Mouse (Mus musculus) forebrain, embryonic 16.5 days (tissue): ENCODE measurements at regions not wholly inside any gene's neighbourhood (a gene's known extent, or its start where the extent isn't known, plus 50 kb on each side); places are given as distances from the start of the nearest gene placed in this dataset.
"Not testable (repeated sequence)": the region's sequence is repeated elsewhere in the genome, so short reads cannot be mapped to it uniquely, and the experiment has no call there.

Experiments
- ATAC-seq: fragments of 200-750 bp; cut with Nextera tagmentation; 2 replicates; pipeline ENCODE4 v1.8.0; 2017; ENCODE audit warnings: mild to moderate bottlenecking, moderate library complexity
- H3K27ac ChIP-seq: fragments of 300-500 bp; sonication (generic); 2 replicates; pipeline ENCODE4 v1.5.1; 2014; ENCODE audit warnings: low read length, control low read depth
- H3K27me3 ChIP-seq: fragments of 300-500 bp; sonication (generic); replicated peaks from 2 replicates; pipeline ENCODE4 v1.6.1; 2014; ENCODE audit warnings: low read length; ENCODE audit not compliant: control insufficient read depth, insufficient read depth
- H3K36me3 ChIP-seq: fragments of 300-500 bp; sonication (generic); 2 replicates; pipeline ENCODE4 v1.6.1; 2014; ENCODE audit not compliant: control insufficient read depth, insufficient read depth
- H3K4me1 ChIP-seq: fragments of 300-500 bp; sonication (generic); replicated peaks from 2 replicates; pipeline ENCODE4 v1.6.1; 2014; ENCODE audit warnings: low read length; ENCODE audit not compliant: control insufficient read depth, insufficient read depth
- H3K4me2 ChIP-seq: fragments of 300-500 bp; sonication (generic); 2 replicates; pipeline ENCODE4 v1.6.1; 2014; ENCODE audit warnings: mild to moderate bottlenecking, low read length, control low read depth
- H3K4me3 ChIP-seq: fragments of 300-500 bp; sonication (generic); replicated peaks from 2 replicates; pipeline ENCODE4 v1.5.1; 2014; ENCODE audit warnings: mild to moderate bottlenecking, low read length, control low read depth
- H3K9ac ChIP-seq: fragments of 300-500 bp; sonication (generic); replicated peaks from 2 replicates; pipeline ENCODE4 v1.6.1; 2014; ENCODE audit warnings: low read depth, low read length, control low read depth
- H3K9me3 ChIP-seq: fragments of 300-500 bp; sonication (generic); 2 replicates; pipeline ENCODE4 v1.6.1; 2016; ENCODE audit warnings: low read length; ENCODE audit not compliant: control insufficient read depth
- whole genome bisulfite sequencing: fragments of 180-500 bp; shearing (Covaris S2); extraction: QIAGEN DNeasy Blood & Tissue Kit; methylation state at CpG from one replicate; pipeline ENCODE4 v1.1.7; 2014; 5-methylcytosine and 5-hydroxymethylcytosine counted together

- H3K9ac ChIP-seq, ATAC-seq, H3K4me3 ChIP-seq, H3K36me3 ChIP-seq, H3K27ac ChIP-seq, H3K4me2 ChIP-seq, H3K27me3 ChIP-seq, H3K9me3 ChIP-seq, H3K4me1 ChIP-seq: not testable (repeated sequence)
- WGBS = 48% methylated on average over 6 of the region's 6 CpGs
These were observed 93.0 kb upstream of the Gnai1 start for GRCm38 (mm10) chr5:18452871-18453757.

- no peaks in the 10 kb centered on the region for H3K4me1 ChIP-seq
- no peak for ATAC-seq
- no peak overlapping the region for H3K4me3 ChIP-seq
- no peak overlapping the region for H3K9ac ChIP-seq
- no peak overlapping the region for H3K4me2 ChIP-seq
- H3K36me3 ChIP-seq = no peaks in the 10 kb centered on the region
- WGBS = 92% methylated on average over 3 of the region's 3 CpGs
- no peaks in the 10 kb centered on the region for H3K27me3 ChIP-seq
- H3K27ac ChIP-seq = no peak overlapping the region
- H3K9me3 ChIP-seq = no peaks in the 10 kb centered on the region
These were observed 89.1 kb upstream of the Gnai1 start for GRCm38 (mm10) chr5:18449261-18449660.

DNA sequence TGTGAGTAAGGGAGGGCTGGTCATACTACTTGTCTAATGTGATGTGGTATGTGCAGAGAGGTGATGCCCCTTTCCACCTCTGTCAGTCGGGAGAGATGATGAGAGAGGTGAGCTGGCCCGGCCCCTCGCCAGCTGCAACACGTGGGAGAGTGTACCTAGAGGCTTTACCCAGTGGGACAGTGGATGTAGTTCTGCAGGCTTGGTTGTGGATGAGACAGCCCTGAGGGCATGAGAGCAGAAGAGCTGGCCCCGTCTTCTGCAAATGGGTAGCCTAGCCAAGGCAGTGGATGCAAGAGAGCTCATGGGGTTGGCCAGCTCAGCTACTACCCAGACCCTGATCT is 88.1 kb upstream of the Gnai1 start:
- Histone ChIP-seq H3K4me3 (no peak overlapping the region), H3K4me1 (no peaks in the 10 kb centered on the region), H3K27ac (no peak overlapping the region), H3K4me2 (no peak overlapping the region), H3K27me3 (no peaks in the 10 kb centered on the region), H3K9me3 (no peaks in the 10 kb centered on the region), H3K9ac (no peak overlapping the region), H3K36me3 (no peaks in the 10 kb centered on the region)
- no peak for ATAC-seq
- 85% methylated on average over 5 of the region's 5 CpGs for WGBS

GRCm38 (mm10) chr5:18447665-18448329 is 87.6 kb upstream of the Gnai1 start:
- H3K27ac ChIP-seq = no peak overlapping the region
- no peaks in the 10 kb centered on the region for H3K4me1 ChIP-seq
- H3K4me2 ChIP-seq = no peak overlapping the region
- no peaks in the 10 kb centered on the region for H3K36me3 ChIP-seq
- H3K27me3 ChIP-seq = no peaks in the 10 kb centered on the region
- ATAC-seq = no peak
- H3K9me3 ChIP-seq = no peaks in the 10 kb centered on the region
- no peak overlapping the region for H3K9ac ChIP-seq
- H3K4me3 ChIP-seq = no peak overlapping the region
- WGBS = 91% methylated on average over 14 of the region's 14 CpGs

GRCm38 (mm10) chr5:18445969-18446368 is 85.8 kb upstream of the Gnai1 start:
- Histone ChIP-seq H3K4me1 (no peaks in the 10 kb centered on the region), H3K9ac (no peak overlapping the region), H3K4me3 (no peak overlapping the region), H3K27ac (no peak overlapping the region), H3K4me2 (no peak overlapping the region), H3K36me3 (no peaks in the 10 kb centered on the region), H3K9me3 (no peaks in the 10 kb centered on the region), H3K27me3 (no peaks in the 10 kb centered on the region)
- ATAC-seq = peak; percentile 84
- 23% methylated on average over 7 of the region's 8 CpGs for WGBS

GRCm38 (mm10) chr5:18439986-18440385 is 79.8 kb upstream of the Gnai1 start:
- no peaks in the 10 kb centered on the region for H3K9me3 ChIP-seq
- H3K4me3 ChIP-seq = no peak overlapping the region
- H3K4me1 ChIP-seq = no peaks in the 10 kb centered on the region
- no peak overlapping the region for H3K27ac ChIP-seq
- no peaks in the 10 kb centered on the region for H3K36me3 ChIP-seq
- H3K27me3 ChIP-seq = no peaks in the 10 kb centered on the region
- 91% methylated on average over 4 of the region's 4 CpGs for WGBS
- no peak overlapping the region for H3K9ac ChIP-seq
- no peak overlapping the region for H3K4me2 ChIP-seq
- ATAC-seq = no peak

- Histone ChIP-seq H3K4me2 (no peak overlapping the region), H3K9me3 (no peaks in the 10 kb centered on the region), H3K27me3 (no peaks in the 10 kb centered on the region), H3K4me1 (no peaks in the 10 kb centered on the region), H3K27ac (no peak overlapping the region), H3K4me3 (no peak overlapping the region), H3K36me3 (no peaks in the 10 kb centered on the region), H3K9ac (no peak overlapping the region)
- ATAC-seq = no peak
- whole genome bisulfite sequencing = 81% methylated on average over 1 of the region's 1 CpGs
These were observed 79.1 kb upstream of the Gnai1 start for GRCm38 (mm10) chr5:18439281-18439680.

GRCm38 (mm10) chr5:18436099-18436748 is 76.1 kb upstream of the Gnai1 start:
- Histone ChIP-seq H3K4me3 (no peak overlapping the region), H3K27me3 (no peaks in the 10 kb centered on the region), H3K27ac (no peak overlapping the region), H3K4me1 (no peaks in the 10 kb centered on the region), H3K9ac (no peak overlapping the region), H3K9me3 (no peaks in the 10 kb centered on the region), H3K4me2 (no peak overlapping the region), H3K36me3 (no peaks in the 10 kb centered on the region)
- 72% methylated on average over 6 of the region's 6 CpGs for WGBS
- no peak for ATAC-seq

- no peak overlapping the region for H3K9ac ChIP-seq
- H3K36me3 ChIP-seq = no peaks in the 10 kb centered on the region
- no peak overlapping the region for H3K4me2 ChIP-seq
- no peak overlapping the region for H3K27ac ChIP-seq
- 94% methylated on average over 2 of the region's 2 CpGs for WGBS
- ATAC-seq = no peak
- no peaks in the 10 kb centered on the region for H3K4me1 ChIP-seq
- H3K4me3 ChIP-seq = no peak overlapping the region
- H3K9me3 ChIP-seq = no peaks in the 10 kb centered on the region
- no peaks in the 10 kb centered on the region for H3K27me3 ChIP-seq
These were observed 74.1 kb upstream of the Gnai1 start for GRCm38 (mm10) chr5:18434245-18434644.
